Mouse (Mus musculus) forebrain, postnatal 0 days (tissue): ENCODE measurements around the gene Ryk. TPM values are rescaled to one million over a fixed set of nuclear protein-coding genes. Genes with fewer than 3 reads are reported as not detected.
A peak's percentile ranks its signal among the peaks of the same experiment; 100 is the strongest.

Source experiments
- ATAC-seq: fragments of 200-750 bp; cut with Nextera tagmentation; 2 replicates; pipeline ENCODE4 v1.8.0; 2017; ENCODE audit warnings: mild to moderate bottlenecking, moderate library complexity
- DNase-seq: peaks from one replicate; pipeline ENCODE4 v3.0.0-alpha.2; 2015
- H3K27ac ChIP-seq: fragments of 300-500 bp; sonication (generic); 2 replicates; pipeline ENCODE4 v1.5.1; 2014; ENCODE audit warnings: low read depth, mild to moderate bottlenecking, antibody characterized with exemption, low read length, moderate library complexity, mixed read lengths
- H3K27me3 ChIP-seq: fragments of 300-500 bp; sonication (generic); 2 replicates; pipeline ENCODE4 v1.6.1; 2014; ENCODE audit warnings: mild to moderate bottlenecking, low read length, mixed read lengths; ENCODE audit not compliant: insufficient read depth
- H3K36me3 ChIP-seq: fragments of 300-500 bp; sonication (generic); 2 replicates; pipeline ENCODE4 v1.6.1; 2014; ENCODE audit warnings: mild to moderate bottlenecking, moderate library complexity; ENCODE audit not compliant: insufficient read depth
- H3K4me1 ChIP-seq: fragments of 300-500 bp; sonication (generic); 2 replicates; pipeline ENCODE4 v1.6.1; 2014; ENCODE audit warnings: antibody characterized with exemption; ENCODE audit not compliant: insufficient read depth
- H3K4me2 ChIP-seq: fragments of 300-500 bp; sonication (generic); 2 replicates; pipeline ENCODE4 v1.6.1; 2014; ENCODE audit warnings: low read depth, mild to moderate bottlenecking, moderate library complexity
- H3K4me3 ChIP-seq: fragments of 300-500 bp; sonication (generic); 2 replicates; pipeline ENCODE4 v1.5.1; 2014; ENCODE audit warnings: low read depth, low read length, mixed read lengths
- H3K9ac ChIP-seq: fragments of 300-500 bp; sonication (generic); 2 replicates; pipeline ENCODE4 v1.6.1; 2014; ENCODE audit warnings: mild to moderate bottlenecking
- H3K9me3 ChIP-seq: fragments of 300-500 bp; sonication (generic); 2 replicates; pipeline ENCODE4 v1.6.1; 2016; ENCODE audit warnings: low read length
- CTCF ChIP-seq: sonication (generic); IDR thresholded peaks from 2 replicates; pipeline ENCODE4 v1.5.1; 2016; ENCODE audit warnings: antibody characterized with exemption, control low read depth, low read depth
- WGBS: fragments of 180-500 bp; shearing (Covaris S2); extraction: QIAGEN DNeasy Blood & Tissue Kit; methylation state at CpG from one replicate; pipeline ENCODE4 v1.1.7; 2014; 5-methylcytosine and 5-hydroxymethylcytosine counted together
- polyA plus RNA-seq: library from polyadenylated mRNA; unstranded; fragments of >200 nt; fragmentation: Nextera tagmentation; extraction: Ambion mirVana; gene quantifications from 2 replicates; pipeline ENCODE4 v1.2.1, GENCODE M21; 2015
- total RNA-seq: library from RNA; depleted of rRNA; stranded (reverse); fragments of >200 nt; gene quantifications from 2 replicates; pipeline ENCODE4 v1.2.3, GENCODE M21; 2014

The Ryk gene
- total and polyA plus RNA-seq, 2 experiments from 2014 or later: 16.6 to 59.5 TPM

DNA sequence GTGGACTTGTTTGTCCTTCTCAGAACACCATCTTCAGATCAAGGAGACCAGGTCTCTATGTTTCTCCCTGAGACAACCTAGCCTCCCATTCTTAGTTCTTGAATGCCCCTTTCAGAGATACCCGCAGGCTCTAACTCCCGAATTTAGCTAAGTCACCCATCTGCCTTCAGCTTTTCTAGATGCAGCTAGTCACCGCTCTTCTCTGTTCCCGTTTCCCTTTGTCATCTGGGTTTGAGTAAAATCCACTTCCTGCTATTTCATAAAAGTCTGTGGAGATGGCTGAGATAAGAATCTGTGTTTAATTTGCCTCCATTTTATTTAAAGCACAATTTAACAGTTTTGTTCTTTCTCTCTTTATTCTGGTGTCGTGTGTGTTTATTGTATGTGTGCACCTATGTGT is 23.5 kb upstream of the Ryk start:
- WGBS: 82% methylated on average over 5 of the region's 5 CpGs
- Histone ChIP-seq H3K36me3 (no peaks in the 10 kb centered on the region), H3K27ac (no peak overlapping the region), H3K4me1 (no peaks in the 10 kb centered on the region), H3K4me2 (no peak overlapping the region), H3K9me3 (no peaks in the 10 kb centered on the region), H3K4me3 (no peak overlapping the region), H3K27me3 (no peaks in the 10 kb centered on the region), H3K9ac (no peak overlapping the region)
- no peak for TF ChIP-seq CTCF
- ATAC-seq (no peak), DNase-seq (no peak)

- no peak for TF ChIP-seq CTCF
- Histone ChIP-seq H3K36me3 (no peaks in the 10 kb centered on the region), H3K4me2 (no peak overlapping the region), H3K9ac (no peak overlapping the region), H3K27ac (peak overlapping the region; percentile 80), H3K4me1 (peaks cover 12% of the 10 kb centered on the region), H3K27me3 (no peaks in the 10 kb centered on the region), H3K9me3 (no peaks in the 10 kb centered on the region), H3K4me3 (no peak overlapping the region)
- peak; percentile 69; the same call in 1 of the 2 replicates for ATAC-seq
- no peak for DNase-seq
These were observed 16.5 kb upstream of the Ryk start for GRCm38 (mm10) chr9:102818228-102818627.

DNA sequence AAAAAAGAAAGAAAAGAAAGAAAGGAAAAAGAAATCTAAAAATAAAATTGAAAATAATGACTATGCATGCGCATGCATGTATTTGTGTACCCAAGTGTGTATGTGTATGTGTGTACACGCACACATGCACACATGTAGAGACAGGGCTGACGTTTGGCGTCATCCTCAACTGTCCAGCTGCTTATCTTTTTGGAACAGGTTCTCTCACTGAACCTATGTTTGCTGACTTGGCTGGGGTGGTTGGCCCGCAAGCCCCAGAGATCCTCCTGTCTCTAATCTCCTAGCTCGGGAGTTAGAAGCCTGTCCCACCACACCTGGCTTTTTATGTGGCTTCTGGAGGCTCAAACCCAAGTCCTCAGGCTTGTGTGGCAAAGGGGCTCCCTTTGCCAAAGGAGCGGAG is 6.1 kb upstream of the Ryk start:
- no peak for ATAC-seq
- Histone ChIP-seq H3K4me3 (no peak overlapping the region), H3K27ac (no peak overlapping the region), H3K27me3 (no peaks in the 10 kb centered on the region), H3K9me3 (no peaks in the 10 kb centered on the region), H3K4me1 (no peaks in the 10 kb centered on the region), H3K36me3 (no peaks in the 10 kb centered on the region), H3K9ac (no peak overlapping the region), H3K4me2 (no peak overlapping the region)
- no peak for DNase-seq
- 89% methylated on average over 7 of the region's 7 CpGs for WGBS
- TF ChIP-seq CTCF: no peak

DNA sequence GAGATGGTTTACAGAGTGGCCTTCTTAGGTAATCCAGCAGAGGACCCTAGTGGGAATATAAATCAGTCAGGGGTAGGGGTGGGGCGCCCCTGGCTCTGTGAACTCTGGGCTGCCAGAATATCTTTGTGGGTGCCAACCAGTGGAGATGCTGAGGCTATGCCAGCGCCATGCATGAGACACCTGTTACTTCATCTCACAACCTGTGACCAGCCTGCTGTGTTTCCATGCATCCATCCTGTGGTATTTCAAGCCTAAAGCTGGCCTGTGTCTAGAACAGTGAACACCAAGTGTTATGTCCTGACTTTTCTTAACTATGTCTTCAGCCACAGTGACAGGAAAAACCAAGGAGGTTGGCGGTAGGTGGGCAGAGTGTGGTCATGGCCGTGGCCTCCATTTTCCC is 3.2 kb upstream of the Ryk start:
- no peak for DNase-seq
- H3K27me3 ChIP-seq: no peaks in the 10 kb centered on the region
- H3K36me3 ChIP-seq: no peaks in the 10 kb centered on the region
- H3K27ac ChIP-seq: no peak overlapping the region
- no peak for TF ChIP-seq CTCF
- H3K4me2 ChIP-seq: no peak overlapping the region
- H3K9me3 ChIP-seq: no peaks in the 10 kb centered on the region
- no peak overlapping the region for H3K9ac ChIP-seq
- no peak overlapping the region for H3K4me3 ChIP-seq
- H3K4me1 ChIP-seq: peaks cover 10% of the 10 kb centered on the region
- 92% methylated on average over 4 of the region's 4 CpGs for WGBS
- no peak for ATAC-seq

DNA sequence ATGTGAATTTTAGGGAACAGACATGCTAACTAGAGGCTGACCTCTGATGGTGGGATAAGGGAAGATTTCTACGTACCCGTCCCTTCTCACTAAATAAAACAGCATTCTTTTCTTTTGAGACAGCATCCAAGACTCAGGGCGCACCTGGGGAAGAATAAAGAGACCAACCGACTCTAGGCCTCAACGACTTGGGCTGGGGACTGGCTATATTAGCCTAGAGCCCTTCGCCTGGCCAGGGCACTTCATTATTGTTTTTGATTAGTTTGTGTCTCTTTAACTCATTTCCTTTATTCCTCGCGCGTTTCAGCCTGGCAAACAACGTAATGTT is 339 bp upstream of the Ryk start:
- no peak for TF ChIP-seq CTCF
- Histone ChIP-seq H3K9ac (peak overlapping the region; percentile 90), H3K4me1 (peaks cover 16% of the 10 kb centered on the region), H3K4me2 (peak overlapping the region; percentile 70), H3K27ac (peak overlapping the region; percentile 84), H3K36me3 (no peaks in the 10 kb centered on the region), H3K4me3 (peak overlapping the region; percentile 95), H3K9me3 (no peaks in the 10 kb centered on the region), H3K27me3 (no peaks in the 10 kb centered on the region)
- 8% methylated on average over 10 of the region's 10 CpGs for WGBS
- no peak for DNase-seq
- ATAC-seq: no peak; the same call in 1 of the 2 replicates

GRCm38 (mm10) chr9:102836279-102836678 is 1.6 kb downstream of the Ryk start:
- no peak for TF ChIP-seq CTCF
- no peak overlapping the region for H3K27ac ChIP-seq
- DNase-seq: no peak
- no peak overlapping the region for H3K9ac ChIP-seq
- no peaks in the 10 kb centered on the region for H3K27me3 ChIP-seq
- peak overlapping the region; percentile 70 for H3K4me2 ChIP-seq
- peak overlapping the region; percentile 95 for H3K4me3 ChIP-seq
- H3K36me3 ChIP-seq: no peaks in the 10 kb centered on the region
- peaks cover 25% of the 10 kb centered on the region for H3K4me1 ChIP-seq
- WGBS: 35% methylated on average over 9 of the region's 9 CpGs
- no peaks in the 10 kb centered on the region for H3K9me3 ChIP-seq
- no peak for ATAC-seq

- no peaks in the 10 kb centered on the region for H3K36me3 ChIP-seq
- ATAC-seq (no peak), DNase-seq (no peak)
- no peak for TF ChIP-seq CTCF
- WGBS: 23% methylated on average over 16 of the region's 16 CpGs
- H3K27me3 ChIP-seq: no peaks in the 10 kb centered on the region
- no peak overlapping the region for H3K4me3 ChIP-seq
- peak overlapping the region; percentile 25 for H3K9ac ChIP-seq
- peaks cover 32% of the 10 kb centered on the region for H3K4me1 ChIP-seq
- no peak overlapping the region for H3K27ac ChIP-seq
- peak overlapping the region; percentile 13; the same call in 1 of the 2 replicates for H3K4me2 ChIP-seq
- no peaks in the 10 kb centered on the region for H3K9me3 ChIP-seq
These were observed 6.4 kb downstream of the Ryk start for GRCm38 (mm10) chr9:102840792-102841778.
